Mouse (Mus musculus) heart, adult 9 months (tissue): Measurements from ENCODE around the gene Zdhhc12.
A peak's percentile ranks its signal among the peaks of the same experiment; 100 is the strongest.
"Not testable (repeated sequence)": the region's sequence is repeated elsewhere in the genome, so short reads cannot be mapped to it uniquely, and the experiment has no call there.

Experiments
- DNase-seq, 2 experiments: peaks; one replicate each; pipeline ENCODE4 v3.0.0; 2022; ENCODE audit warnings: low spot score in 2 of 2

The Zdhhc12 gene

GRCm38 (mm10) chr2:30093471-30094207 lies at the start of gene Zdhhc12:
Zdhhc12 (minus strand) TSS chr2:30093648.
- peak; percentile 93 to 95 for DNase-seq

GRCm38 (mm10) chr2:30140021-30140420 lies 46.6 kb upstream of the Zdhhc12 start:
- DNase-seq, result not testable (repeated sequence)

- DNase-seq, result no peak
Observed at GRCm38 (mm10) chr2:30136458-30136857, 43.0 kb upstream of the Zdhhc12 start.

- no peak for DNase-seq
Observed at GRCm38 (mm10) chr2:30134928-30135620, 41.6 kb upstream of the Zdhhc12 start.

DNA sequence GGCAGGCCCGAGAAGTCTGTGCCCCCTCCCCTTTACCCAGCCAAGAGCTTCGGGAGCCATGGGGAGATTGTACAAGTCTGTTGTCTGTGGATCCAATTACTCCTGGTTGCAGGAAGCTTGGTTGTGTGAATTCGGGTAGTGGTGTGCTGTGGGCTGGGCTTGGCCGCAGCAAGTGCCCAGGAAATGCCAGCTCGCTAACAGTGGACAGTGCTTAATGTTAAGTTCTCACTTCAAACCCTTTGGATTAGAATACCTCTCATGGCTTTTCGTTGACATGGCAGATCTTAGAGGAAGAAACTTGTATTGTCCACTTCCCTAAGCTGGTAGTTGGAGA lies 40.9 kb upstream of the Zdhhc12 start:
- DNase-seq, result peak; percentile 11 to 16

- peak; percentile 98 to 99 for DNase-seq
Observed at GRCm38 (mm10) chr2:30133613-30134377, 40.3 kb upstream of the Zdhhc12 start, which contains the start of gene Tbc1d13. Tbc1d13 (plus strand) TSS chr2:30133746.

DNA sequence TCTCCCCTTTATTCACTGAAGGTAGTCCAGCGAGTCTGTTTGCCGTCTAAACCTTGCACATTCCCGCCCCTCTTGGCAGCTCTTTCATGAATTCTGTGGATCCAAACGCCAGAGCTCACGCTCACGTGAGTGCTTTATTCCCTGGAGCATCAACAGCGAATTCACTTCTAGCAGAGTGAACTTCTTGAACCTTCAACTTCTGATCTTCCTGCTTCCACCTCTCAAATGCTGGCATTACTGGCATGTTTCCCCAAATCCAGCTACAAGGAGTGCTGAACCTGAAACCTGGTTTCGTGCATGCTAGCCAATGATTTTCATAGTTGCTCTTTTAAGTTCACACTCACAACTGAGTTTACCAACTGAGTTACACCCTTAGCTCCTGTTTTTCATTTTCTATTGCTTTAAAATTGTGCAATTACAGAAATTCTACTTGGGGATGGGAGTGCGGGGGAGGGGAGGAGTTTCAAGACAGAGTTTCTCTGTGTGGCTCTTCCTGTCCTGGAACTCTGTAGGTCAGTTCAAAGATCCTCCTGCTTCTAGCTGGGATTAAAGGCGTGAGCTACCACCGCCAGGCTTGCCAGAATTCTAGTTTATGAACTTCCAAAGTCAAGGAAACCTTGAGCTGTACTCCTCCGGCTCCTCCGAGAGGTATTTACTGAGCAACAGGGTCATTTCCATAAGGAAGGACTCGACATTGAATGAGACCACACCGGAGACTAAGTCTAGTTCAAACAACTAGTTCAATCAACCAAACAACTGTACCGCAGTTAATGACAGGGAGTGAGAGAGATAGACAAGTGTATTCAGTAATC lies 39.6 kb upstream of the Zdhhc12 start:
- peak; percentile 47 to 63 for DNase-seq

- not testable (repeated sequence) for DNase-seq
Observed at GRCm38 (mm10) chr2:30131240-30131639, 37.8 kb upstream of the Zdhhc12 start.

- no peak for DNase-seq
Observed at GRCm38 (mm10) chr2:30130156-30130555, 36.7 kb upstream of the Zdhhc12 start.

- peak; percentile 25 to 38 for DNase-seq
Observed at GRCm38 (mm10) chr2:30128789-30129188, 35.3 kb upstream of the Zdhhc12 start.

DNA sequence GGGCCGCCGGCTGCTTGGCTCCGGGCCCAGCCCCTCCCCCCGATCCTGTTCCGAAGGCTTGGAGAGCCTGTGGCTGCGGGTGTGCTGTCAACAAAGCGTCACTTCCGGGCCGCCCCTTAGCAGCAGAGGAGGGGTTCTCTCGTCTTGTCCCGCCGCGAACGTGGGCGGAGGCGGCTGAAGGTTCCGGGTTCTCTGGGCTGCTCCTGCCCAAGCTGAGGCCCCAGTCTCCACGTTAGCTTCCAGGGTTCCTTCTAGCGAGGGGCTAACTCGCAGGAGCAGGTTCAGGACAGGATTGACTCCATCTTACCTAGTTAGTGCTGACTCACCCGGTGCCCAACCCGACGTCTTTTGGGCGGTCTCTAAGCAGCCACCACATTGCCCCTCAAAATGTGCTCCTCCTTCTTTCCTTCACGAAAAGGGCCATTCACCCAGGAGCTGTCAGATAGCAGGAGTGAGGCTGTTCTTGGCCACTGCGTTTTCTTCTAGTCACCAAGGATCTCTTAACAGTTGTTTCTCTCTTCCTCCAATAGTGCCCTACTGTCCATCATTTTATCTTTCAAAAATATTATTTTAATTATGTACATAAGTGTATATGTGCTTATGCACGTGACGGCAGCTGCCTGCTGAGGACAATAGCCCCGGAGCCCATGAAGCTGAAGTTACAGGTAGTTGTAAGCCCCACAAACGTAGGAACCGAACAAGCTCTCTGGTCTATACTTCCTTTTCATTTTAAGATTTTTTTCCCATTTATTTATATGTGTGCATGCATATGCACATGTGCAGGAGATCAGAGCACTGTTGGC lies 31.2 kb upstream of the Zdhhc12 start, which contains the start of gene Zer1:
Gene Zer1, minus strand, starts transcription at position 114 of the 803 bp plus-strand sequence.
- DNase-seq, result peak; percentile 96

GRCm38 (mm10) chr2:30123729-30124471 lies 30.5 kb upstream of the Zdhhc12 start:
- peak; percentile 12 to 23 for DNase-seq

GRCm38 (mm10) chr2:30122766-30123165 lies 29.3 kb upstream of the Zdhhc12 start:
- no peak for DNase-seq

DNA sequence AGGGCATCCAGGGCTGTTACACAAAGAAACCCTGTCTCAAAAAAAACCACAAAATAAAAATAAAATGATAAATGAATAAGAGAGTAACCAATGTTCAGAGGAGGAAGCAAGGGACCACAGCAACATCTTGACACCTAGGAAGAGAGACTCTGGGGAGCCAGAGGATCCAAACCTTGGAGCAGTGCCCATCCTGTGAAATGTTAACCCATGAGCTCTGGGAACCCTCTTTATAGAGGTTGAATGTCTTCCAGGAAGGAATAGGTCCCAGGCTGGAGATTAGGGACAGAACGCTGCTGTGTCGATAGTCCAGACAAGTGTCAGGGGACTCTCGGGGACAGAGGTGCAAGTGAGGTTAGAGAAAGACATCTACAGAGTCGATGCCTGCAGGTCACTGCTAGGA lies 26.8 kb upstream of the Zdhhc12 start:
- DNase-seq, result no peak

DNA sequence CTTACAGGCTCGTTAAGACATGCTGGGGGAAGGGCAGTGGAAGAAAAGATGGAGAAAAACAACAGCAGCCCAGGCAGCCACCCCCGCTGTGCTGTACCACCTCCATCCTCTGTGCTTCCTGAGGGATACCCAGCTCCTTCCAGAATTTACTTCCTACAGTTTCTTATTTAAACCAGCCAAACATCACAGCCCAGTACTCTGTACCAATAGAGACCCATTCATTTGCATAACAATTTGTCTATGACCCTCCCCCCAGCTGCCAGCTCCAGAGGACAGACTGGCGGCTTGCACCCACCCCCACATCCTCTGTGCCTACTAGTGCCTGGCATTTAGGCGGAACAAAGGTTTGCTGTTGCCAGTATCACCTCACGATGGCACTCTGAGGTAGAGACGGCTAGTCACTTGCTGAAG lies 26.2 kb upstream of the Zdhhc12 start:
- no peak for DNase-seq

DNA sequence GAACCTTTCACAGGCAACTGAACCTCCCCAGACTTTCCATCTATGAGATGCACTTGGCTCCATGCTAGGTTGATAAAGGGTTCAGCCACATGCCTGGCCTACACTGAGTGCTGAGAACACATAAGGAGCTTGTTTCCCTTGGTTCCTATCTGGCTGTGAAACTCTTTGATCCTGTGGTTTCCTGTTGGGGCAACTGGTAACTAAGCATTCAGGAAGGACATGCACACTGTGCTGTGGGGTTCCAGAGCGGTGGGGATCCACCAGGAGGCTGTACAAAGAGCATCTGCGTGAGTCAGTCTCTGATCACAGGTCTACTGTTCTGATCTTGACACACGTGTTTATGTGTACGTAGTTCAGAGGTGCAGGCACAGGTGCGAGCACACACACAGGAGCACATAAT lies 19.1 kb upstream of the Zdhhc12 start:
- DNase-seq, result no peak

DNA sequence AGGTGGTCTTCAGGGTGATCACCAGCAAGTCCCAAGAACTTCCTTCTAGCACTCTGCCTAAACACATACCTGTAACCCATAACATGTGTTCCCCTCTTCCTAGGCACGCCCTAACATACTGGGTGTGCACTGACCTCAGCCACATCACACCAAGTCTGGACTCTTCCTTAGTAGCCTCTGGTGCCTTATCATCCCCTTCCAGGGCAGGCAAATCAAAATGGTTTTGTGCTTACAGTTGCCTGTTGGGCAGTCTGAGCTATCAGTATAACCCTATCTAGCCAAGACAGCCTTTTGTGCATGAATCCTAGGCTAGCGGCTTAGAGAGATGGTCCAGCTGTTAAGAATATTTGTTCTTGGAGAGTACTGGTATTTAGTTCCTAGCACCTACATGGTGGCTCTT lies 18.1 kb upstream of the Zdhhc12 start:
- no peak for DNase-seq

DNA sequence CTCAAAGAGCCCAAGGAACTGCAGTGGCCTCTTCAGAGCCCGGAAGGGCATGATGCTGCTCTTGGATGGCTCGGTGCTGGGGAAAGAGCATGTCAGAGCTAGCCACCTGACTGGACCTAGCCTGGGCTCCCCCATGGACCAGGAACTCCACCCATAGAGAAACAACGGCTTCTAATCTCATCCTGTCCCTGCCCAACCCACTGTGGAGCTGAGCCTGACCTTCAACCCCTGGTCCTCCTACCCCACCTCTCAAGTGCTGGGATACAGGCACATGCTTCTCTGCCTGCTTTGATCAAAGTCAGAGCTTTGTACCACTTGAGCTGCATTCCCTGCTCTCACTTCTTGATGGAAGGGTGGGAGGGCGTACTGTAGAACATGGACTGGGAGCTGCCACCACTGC lies 14.8 kb upstream of the Zdhhc12 start:
- no peak for DNase-seq

DNA sequence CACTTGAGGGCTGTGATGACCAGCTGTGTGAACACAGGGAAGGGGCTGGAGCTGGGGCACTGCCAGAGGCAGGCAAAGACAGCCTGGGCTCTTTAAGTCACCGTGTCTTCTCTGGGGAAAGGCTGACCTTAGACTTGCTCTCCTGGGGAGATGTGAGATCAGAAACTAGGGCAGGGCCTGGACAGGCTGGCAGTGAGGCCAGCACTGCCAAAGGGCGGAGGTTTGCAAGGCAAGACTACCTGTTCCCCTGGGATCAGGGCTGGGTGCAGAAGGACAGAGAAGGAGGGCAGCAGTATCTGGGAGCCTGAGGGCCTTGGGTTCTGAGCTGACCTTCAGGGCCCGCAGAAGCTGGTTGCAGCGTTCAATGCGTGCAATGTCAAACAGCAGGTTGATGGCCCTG lies 14.2 kb upstream of the Zdhhc12 start:
- DNase-seq, result no peak

DNA sequence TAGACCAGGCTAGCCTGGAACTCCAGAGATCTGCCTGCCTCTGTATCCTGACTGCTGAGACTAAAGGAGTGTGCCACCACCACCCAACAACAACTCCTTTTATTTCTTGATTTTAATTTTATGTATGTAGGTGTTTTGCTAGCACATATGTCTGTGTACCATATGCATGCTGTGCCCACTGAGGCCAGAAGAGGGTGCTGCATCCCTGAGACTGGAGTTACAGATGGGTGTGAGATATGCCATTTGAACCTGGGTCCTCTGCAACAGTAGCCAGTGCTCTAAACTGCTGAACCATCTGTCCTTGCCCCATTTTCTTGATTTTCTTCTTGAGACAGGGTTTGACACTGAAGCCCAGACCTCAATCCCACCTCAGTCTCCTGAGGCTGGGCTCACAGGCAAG lies 12.9 kb upstream of the Zdhhc12 start:
- no peak for DNase-seq
